Mouse (Mus musculus) lung, embryonic 15.5 days (tissue): ENCODE data around the gene Fahd1. TPM values are rescaled to one million over a fixed set of nuclear protein-coding genes. Genes with fewer than 3 reads are reported as not detected.

Source experiments
- ATAC-seq: fragments of 200-750 bp; cut with Nextera tagmentation; 2 replicates; pipeline ENCODE4 v1.8.0; 2017; ENCODE audit warnings: moderate number of reproducible peaks, borderline replicate concordance; ENCODE audit not compliant: low FRiP score, low TSS enrichment; ENCODE audit errors: extremely low read depth
- H3K27ac ChIP-seq: fragments of 300-500 bp; sonication (generic); 2 replicates; pipeline ENCODE4 v1.5.1; 2015; ENCODE audit warnings: moderate library complexity, mild to moderate bottlenecking, inconsistent platforms
- H3K27me3 ChIP-seq: fragments of 300-500 bp; sonication (generic); 2 replicates; pipeline ENCODE4 v1.6.1; 2015; ENCODE audit warnings: inconsistent platforms
- H3K36me3 ChIP-seq: fragments of 300-500 bp; sonication (generic); 2 replicates; pipeline ENCODE4 v1.6.1; 2015; ENCODE audit warnings: inconsistent platforms
- H3K4me1 ChIP-seq: fragments of 300-500 bp; sonication (generic); 2 replicates; pipeline ENCODE4 v1.6.1; 2015; ENCODE audit warnings: inconsistent platforms
- H3K4me2 ChIP-seq: fragments of 300-500 bp; sonication (generic); 2 replicates; pipeline ENCODE4 v1.6.1; 2015; ENCODE audit warnings: inconsistent platforms, mild to moderate bottlenecking, moderate library complexity
- H3K4me3 ChIP-seq: fragments of 300-500 bp; sonication (generic); 2 replicates; pipeline ENCODE4 v1.5.1; 2015; ENCODE audit warnings: mild to moderate bottlenecking, inconsistent platforms
- H3K9ac ChIP-seq: fragments of 300-500 bp; sonication (generic); 2 replicates; pipeline ENCODE4 v1.6.1; 2015; ENCODE audit warnings: inconsistent platforms
- H3K9me3 ChIP-seq: fragments of 300-500 bp; sonication (generic); 2 replicates; pipeline ENCODE4 v1.6.1; 2016; ENCODE audit warnings: inconsistent platforms
- WGBS: fragments of 180-500 bp; shearing (Covaris S2); methylation state at CpG from one replicate; pipeline ENCODE4 v1.1.7; 2015; 5-methylcytosine and 5-hydroxymethylcytosine counted together
- polyA plus RNA-seq: library from polyadenylated mRNA; unstranded; fragments of >200 nt; fragmentation: Nextera tagmentation; extraction: Ambion mirVana; gene quantifications from 2 replicates; pipeline ENCODE4 v1.2.1, GENCODE M21; 2015

Fahd1 gene
- 18.8 and 19.9 TPM in 2 replicates for polyA plus RNA-seq

GRCm38 (mm10) chr17:24850065-24850772 lies at the start of gene Fahd1:
Fahd1 (minus strand) TSS chr17:24850364.
- H3K9ac ChIP-seq, result peak within 1 kb of the TSS; percentile 74
- peak within 1 kb of the TSS; percentile 93 for H3K27ac ChIP-seq
- 0% methylated on average over 58 of the region's 58 CpGs for whole genome bisulfite sequencing
- H3K9me3 ChIP-seq, result no peaks in the 10 kb centered on the region
- 0 out of 2 replicates have a peak, but pooled peaks cover 3% of the 10 kb centered on the region for H3K36me3 ChIP-seq
- peaks cover 11% of the 10 kb centered on the region for H3K4me1 ChIP-seq
- peak; percentile 99 for ATAC-seq
- peak within 1 kb of the TSS; percentile 75 for H3K4me3 ChIP-seq
- peaks cover 9% of the 10 kb centered on the region; the same call in 1 of the 2 replicates for H3K27me3 ChIP-seq
- peak within 1 kb of the TSS; percentile 82 for H3K4me2 ChIP-seq

DNA sequence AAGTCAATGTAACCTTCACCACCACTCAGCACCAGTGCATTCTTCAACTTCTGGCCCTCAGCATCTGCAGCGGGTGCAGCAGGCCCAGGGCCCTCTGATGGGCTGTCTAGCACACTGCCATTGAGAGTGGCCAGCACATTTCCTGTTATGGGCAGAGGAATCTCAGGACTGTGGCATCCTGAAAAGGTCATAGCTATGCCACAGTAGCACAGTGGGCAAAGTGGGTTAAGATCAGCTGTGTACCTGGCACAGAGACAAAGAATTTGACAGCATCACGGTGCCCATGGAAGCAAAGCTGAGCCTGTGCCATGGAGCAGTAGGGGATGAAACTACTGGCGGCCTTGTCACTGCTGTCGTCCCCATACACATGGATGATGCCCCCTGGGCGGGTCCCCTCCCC lies 49.0 kb upstream of the Fahd1 start:
- no peak for ATAC-seq
- Histone ChIP-seq H3K4me3 (no peak overlapping the region), H3K36me3 (peaks cover 67% of the 10 kb centered on the region), H3K9me3 (no peaks in the 10 kb centered on the region), H3K4me2 (no peak overlapping the region), H3K27me3 (no peaks in the 10 kb centered on the region), H3K27ac (no peak overlapping the region), H3K9ac (no peak overlapping the region), H3K4me1 (peaks cover 25% of the 10 kb centered on the region)
- WGBS, result 71% methylated on average over 5 of the region's 5 CpGs

- Histone ChIP-seq H3K27ac (no peak overlapping the region), H3K9me3 (no peaks in the 10 kb centered on the region), H3K27me3 (no peaks in the 10 kb centered on the region), H3K4me2 (peak overlapping the region; percentile 93; the same call in 1 of the 2 replicates), H3K4me1 (peaks cover 33% of the 10 kb centered on the region), H3K4me3 (peak overlapping the region; percentile 95; the same call in 1 of the 2 replicates), H3K9ac (no peak overlapping the region), H3K36me3 (peaks cover 63% of the 10 kb centered on the region)
- ATAC-seq, result no peak
- WGBS, result 62% methylated on average over 4 of the region's 4 CpGs
These were observed 48.1 kb upstream of the Fahd1 start for GRCm38 (mm10) chr17:24898041-24898854.

DNA sequence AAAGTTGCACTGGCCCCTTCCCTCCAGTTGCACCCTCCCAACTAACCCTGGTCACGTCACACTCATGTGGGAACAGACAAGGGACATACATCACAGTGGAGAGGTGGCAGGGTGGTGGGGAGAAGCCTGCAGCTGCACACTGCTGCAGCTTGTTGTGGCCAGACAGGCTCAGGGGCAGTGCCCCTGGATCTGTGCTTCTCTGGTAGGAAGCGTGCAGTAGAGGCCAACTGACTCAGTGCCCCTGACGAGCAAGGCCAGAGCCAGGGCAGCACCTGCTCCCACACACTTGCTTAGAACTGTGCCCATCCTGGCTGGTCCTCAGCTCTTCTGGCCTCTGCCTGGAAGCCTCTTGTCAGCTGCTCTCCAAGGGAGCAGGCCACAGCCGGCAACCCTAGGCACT lies 47.4 kb upstream of the Fahd1 start:
- ATAC-seq, result no peak
- H3K4me3 ChIP-seq, result peak overlapping the region; percentile 95
- peak overlapping the region; percentile 93 for H3K4me2 ChIP-seq
- H3K27ac ChIP-seq, result no peak overlapping the region
- H3K27me3 ChIP-seq, result no peaks in the 10 kb centered on the region
- H3K9ac ChIP-seq, result 0 out of 2 replicates have a peak overlapping the region, but pooled peaks have one; percentile 7
- 66% methylated on average over 4 of the region's 4 CpGs for WGBS
- peaks cover 63% of the 10 kb centered on the region for H3K36me3 ChIP-seq
- H3K9me3 ChIP-seq, result no peaks in the 10 kb centered on the region
- H3K4me1 ChIP-seq, result peaks cover 33% of the 10 kb centered on the region

DNA sequence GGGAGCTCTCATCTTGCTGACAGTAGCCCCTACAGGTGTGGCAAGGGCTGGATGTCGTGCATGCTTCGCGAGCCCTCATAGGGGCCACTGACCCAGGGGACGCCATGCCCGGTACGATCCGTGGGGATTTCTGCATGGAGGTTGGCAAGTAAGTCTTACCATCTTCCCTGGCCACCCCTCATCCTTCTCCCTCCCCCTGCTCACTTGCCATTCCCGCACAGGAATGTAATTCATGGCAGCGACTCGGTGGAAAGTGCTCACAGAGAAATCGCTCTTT lies 46.8 kb upstream of the Fahd1 start:
- H3K9me3 ChIP-seq, result no peaks in the 10 kb centered on the region
- H3K4me3 ChIP-seq, result peak overlapping the region; percentile 95
- H3K27ac ChIP-seq, result peak overlapping the region; percentile 80
- H3K4me2 ChIP-seq, result peak overlapping the region; percentile 93
- H3K9ac ChIP-seq, result peak overlapping the region; percentile 86
- ATAC-seq, result no peak
- peaks cover 33% of the 10 kb centered on the region for H3K4me1 ChIP-seq
- 25% methylated on average over 11 of the region's 11 CpGs for WGBS
- peaks cover 63% of the 10 kb centered on the region for H3K36me3 ChIP-seq
- H3K27me3 ChIP-seq, result no peaks in the 10 kb centered on the region

DNA sequence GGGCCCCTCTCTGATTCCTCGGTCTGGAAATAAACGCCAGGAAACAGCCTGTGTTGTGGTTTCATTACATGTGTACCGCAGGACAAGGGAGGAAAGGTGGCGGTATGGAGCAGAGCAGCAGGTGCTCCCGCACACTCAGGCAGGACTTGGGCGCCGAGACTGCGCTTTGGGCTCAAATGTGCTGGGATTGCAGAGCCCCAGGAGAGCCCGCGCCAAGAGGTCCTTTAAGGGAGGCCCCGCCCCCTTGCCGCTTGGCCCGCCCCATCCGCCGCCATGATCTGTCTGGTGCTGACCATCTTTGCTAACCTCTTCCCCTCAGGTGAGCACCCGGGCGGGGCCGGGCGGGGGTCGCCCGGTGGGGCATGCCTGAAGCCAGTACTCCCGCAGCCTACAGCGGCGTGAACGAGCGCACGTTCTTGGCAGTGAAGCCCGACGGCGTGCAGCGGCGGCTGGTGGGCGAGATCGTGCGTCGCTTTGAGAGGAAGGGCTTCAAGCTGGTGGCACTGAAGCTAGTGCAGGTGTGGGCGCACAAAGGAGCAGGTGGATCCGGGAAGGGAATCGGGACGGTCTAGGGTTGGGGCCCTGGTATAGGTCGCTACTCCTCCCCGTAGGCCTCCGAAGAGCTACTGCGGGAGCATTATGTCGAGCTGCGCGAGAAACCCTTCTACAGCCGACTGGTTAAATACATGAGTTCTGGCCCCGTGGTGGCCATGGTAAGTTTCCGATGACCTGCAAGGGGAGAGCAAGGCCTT lies 46.3 kb upstream of the Fahd1 start, which contains the start of gene Nme3:
Gene Nme3, plus strand, starts transcription at position 260 of the 752 bp plus-strand sequence.
- Histone ChIP-seq H3K9me3 (no peaks in the 10 kb centered on the region), H3K4me2 (peak within 1 kb of the TSS; percentile 93), H3K27ac (peak within 1 kb of the TSS; percentile 80), H3K9ac (peak within 1 kb of the TSS; percentile 86), H3K36me3 (peaks cover 62% of the 10 kb centered on the region), H3K4me3 (peak within 1 kb of the TSS; percentile 95), H3K4me1 (peaks cover 33% of the 10 kb centered on the region), H3K27me3 (no peaks in the 10 kb centered on the region)
- peak; percentile 79 for ATAC-seq
- 2% methylated on average over 50 of the region's 50 CpGs for WGBS

- H3K4me2 ChIP-seq, result peak overlapping the region; percentile 93
- H3K9ac ChIP-seq, result peak overlapping the region; percentile 86
- H3K4me3 ChIP-seq, result peak overlapping the region; percentile 95
- peaks cover 33% of the 10 kb centered on the region for H3K4me1 ChIP-seq
- peak overlapping the region; percentile 80 for H3K27ac ChIP-seq
- H3K36me3 ChIP-seq, result peaks cover 62% of the 10 kb centered on the region
- H3K9me3 ChIP-seq, result no peaks in the 10 kb centered on the region
- 10% methylated on average over 23 of the region's 23 CpGs for WGBS
- H3K27me3 ChIP-seq, result no peaks in the 10 kb centered on the region
- ATAC-seq, result no peak
These were observed 45.5 kb upstream of the Fahd1 start for GRCm38 (mm10) chr17:24895571-24896240.

- H3K9me3 ChIP-seq, result no peaks in the 10 kb centered on the region
- H3K9ac ChIP-seq, result peak within 1 kb of the TSS; percentile 86
- no peaks in the 10 kb centered on the region for H3K27me3 ChIP-seq
- peak within 1 kb of the TSS; percentile 95 for H3K4me3 ChIP-seq
- under 1% methylated on average over 61 of the region's 62 CpGs for WGBS
- H3K27ac ChIP-seq, result peak within 1 kb of the TSS; percentile 80
- H3K36me3 ChIP-seq, result peaks cover 60% of the 10 kb centered on the region
- peak within 1 kb of the TSS; percentile 93 for H3K4me2 ChIP-seq
- peak; percentile 28 for ATAC-seq
- peaks cover 33% of the 10 kb centered on the region for H3K4me1 ChIP-seq
These were observed 44.9 kb upstream of the Fahd1 start, which contains the start of the genes Eme2 and Mrps34 for GRCm38 (mm10) chr17:24894995-24895547. Eme2 (minus strand) TSS chr17:24895087. Mrps34 (plus strand) TSS chr17:24895116.

- H3K9ac ChIP-seq, result peak overlapping the region; percentile 86
- no peaks in the 10 kb centered on the region for H3K9me3 ChIP-seq
- H3K4me1 ChIP-seq, result peaks cover 33% of the 10 kb centered on the region
- H3K27ac ChIP-seq, result peak overlapping the region; percentile 80
- peaks cover 52% of the 10 kb centered on the region for H3K36me3 ChIP-seq
- WGBS, result 10% methylated on average over 31 of the region's 31 CpGs
- ATAC-seq, result no peak
- peak overlapping the region; percentile 93 for H3K4me2 ChIP-seq
- peak overlapping the region; percentile 95 for H3K4me3 ChIP-seq
- H3K27me3 ChIP-seq, result no peaks in the 10 kb centered on the region
These were observed 44.2 kb upstream of the Fahd1 start for GRCm38 (mm10) chr17:24894061-24894994.

DNA sequence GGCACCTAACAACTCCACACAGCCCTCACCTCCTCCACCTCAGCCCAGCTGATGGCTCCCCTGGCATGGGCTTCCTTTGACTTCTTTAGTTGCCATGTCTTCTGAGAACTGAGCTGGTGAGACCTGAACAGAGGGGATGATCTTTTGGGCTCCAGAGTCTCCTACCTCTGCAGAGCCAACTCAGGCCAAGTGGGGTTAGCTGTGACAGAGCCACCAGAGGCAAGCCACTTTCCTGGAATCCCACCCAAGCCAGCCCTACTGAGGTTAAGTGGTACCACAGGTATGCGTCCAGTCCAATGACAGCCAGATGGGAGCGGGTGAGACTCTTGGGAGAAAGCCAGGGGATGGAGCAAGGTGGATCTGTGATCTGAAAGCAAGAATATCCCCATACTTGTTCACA lies 43.1 kb upstream of the Fahd1 start:
- Histone ChIP-seq H3K27me3 (no peaks in the 10 kb centered on the region), H3K4me1 (peaks cover 33% of the 10 kb centered on the region), H3K4me2 (no peak overlapping the region), H3K36me3 (peaks cover 42% of the 10 kb centered on the region), H3K4me3 (peak overlapping the region; percentile 95; the same call in 1 of the 2 replicates), H3K9me3 (no peaks in the 10 kb centered on the region), H3K27ac (no peak overlapping the region), H3K9ac (no peak overlapping the region)
- WGBS, result 90% methylated on average over 2 of the region's 2 CpGs
- no peak for ATAC-seq
